Comparison of ENCODE assay signal across 8 mouse cellular contexts in the genomic region with DNA sequence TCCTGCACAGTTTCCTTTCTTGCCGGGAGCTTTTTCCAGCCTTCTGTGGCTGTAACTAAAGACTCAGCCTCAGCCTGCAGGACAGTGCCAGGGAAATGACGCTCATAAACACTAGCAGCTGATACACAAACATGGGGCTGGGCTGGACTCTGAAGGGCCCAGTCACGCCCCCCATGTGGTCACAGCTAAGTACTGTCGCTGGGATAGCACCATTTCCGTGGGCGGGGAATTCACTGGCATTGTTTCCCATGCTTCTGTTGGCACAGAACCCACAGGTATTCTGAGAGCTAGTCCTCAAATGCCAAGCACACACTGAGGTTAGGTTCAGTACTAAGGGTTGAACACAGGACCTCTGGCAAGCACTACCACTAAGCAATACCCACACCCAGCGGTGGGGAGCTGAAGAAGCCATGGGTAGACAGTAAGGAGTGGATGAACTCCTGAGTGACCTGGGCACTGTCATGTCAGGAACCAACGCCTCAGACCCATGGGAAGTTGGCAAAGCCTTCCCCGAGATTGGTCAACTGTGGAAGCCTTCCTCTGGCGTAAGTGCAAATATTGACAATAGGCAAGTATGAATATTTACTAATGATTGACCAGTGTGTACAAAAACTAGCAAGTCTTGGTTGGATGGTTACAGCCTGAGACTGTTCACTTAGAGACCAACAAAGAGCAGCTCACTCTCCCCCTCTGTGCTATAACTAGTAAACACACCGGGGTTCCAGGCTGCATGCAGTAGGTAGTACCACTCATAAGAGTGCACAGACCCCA. TPM values are rescaled to one million over a fixed set of nuclear protein-coding genes. Genes with fewer than 3 reads are reported as not detected.
DNase-seq lines count a peak whose midpoint lies in the region; ATAC-seq lines count a peak whose summit lies in the region.

No protein-coding gene starts in this region.

- WGBS in heart, embryonic 12.5 days = 57% methylated on average over 11 of the region's 11 CpGs
- 32% methylated on average over 11 of the region's 11 CpGs for WGBS in liver, embryonic 16.5 days (ENCODE audit: insufficient replicate concordance)
- WGBS in forebrain, embryonic 16.5 days = 62% methylated on average over 11 of the region's 11 CpGs

- 0 out of 2 replicates have a peak overlapping the region, but pooled peaks have one; percentile 6 for H3K4me2 ChIP-seq in heart, embryonic 12.5 days
- no peak overlapping the region for H3K4me2 ChIP-seq in liver, embryonic 16.5 days (ENCODE audit: low read depth, low read length)
- H3K4me2 ChIP-seq in forebrain, embryonic 16.5 days (ENCODE audit: low read length) = no peak overlapping the region

- no peak overlapping the region for H3K27ac ChIP-seq in heart, embryonic 12.5 days (ENCODE audit: poor library complexity, severe bottlenecking)
- H3K27ac ChIP-seq in liver, embryonic 16.5 days (ENCODE audit: low read length) = no peak overlapping the region
- H3K27ac ChIP-seq in forebrain, embryonic 16.5 days (ENCODE audit: low read length) = no peak overlapping the region

- H3K36me3 ChIP-seq in heart, embryonic 12.5 days = peaks cover 7% of the 10 kb centered on the region; the same call in 1 of the 2 replicates
- no peaks in the 10 kb centered on the region for H3K36me3 ChIP-seq in liver, embryonic 16.5 days (ENCODE audit: control insufficient read depth, insufficient read depth)
- no peaks in the 10 kb centered on the region for H3K36me3 ChIP-seq in forebrain, embryonic 16.5 days (ENCODE audit: control insufficient read depth, insufficient read depth)

- H3K9ac ChIP-seq in heart, embryonic 12.5 days = no peak overlapping the region
- H3K9ac ChIP-seq in liver, embryonic 16.5 days (ENCODE audit: low read depth, low read length) = no peak overlapping the region
- H3K9ac ChIP-seq in forebrain, embryonic 16.5 days (replicated peaks; ENCODE audit: low read depth, low read length) = no peak overlapping the region

- peaks cover 18% of the 10 kb centered on the region for H3K27me3 ChIP-seq in heart, embryonic 12.5 days (replicated peaks)
- H3K27me3 ChIP-seq in liver, embryonic 16.5 days (ENCODE audit: control insufficient read depth, insufficient read depth, low read depth, low read length) = peaks cover 41% of the 10 kb centered on the region
- 0 out of 2 replicates have a peak, but pooled peaks cover 4% of the 10 kb centered on the region for H3K27me3 ChIP-seq in forebrain, embryonic 16.5 days (replicated peaks; ENCODE audit: control insufficient read depth, insufficient read depth, low read length)

- ATAC-seq in heart, embryonic 12.5 days (ENCODE audit: insufficient number of reproducible peaks, low FRiP score) = no peak
- peak; percentile 78 for ATAC-seq in liver, embryonic 16.5 days (ENCODE audit: low read depth)
- no peak for ATAC-seq in forebrain, embryonic 16.5 days
- ATAC-seq in megakaryocyte, adult 5-6 weeks (ENCODE audit: poor library complexity, severe bottlenecking) = no peak
- no peak for ATAC-seq in erythroblast, adult 5-6 weeks (replicated peaks; ENCODE audit: low FRiP score, poor library complexity, severe bottlenecking)

- intact Hi-C loops in heart, postnatal 25 days (cut with DNase I) = no loop called here
- intact Hi-C loops in gastrocnemius, postnatal 36 days (cut with DNase I) = no loop called here

- no peak for DNase-seq in heart, postnatal 25 days (ENCODE audit: low spot score)
- DNase-seq in R1 (ENCODE audit: low read depth, low spot score) = peak; percentile 34
- DNase-seq in gastrocnemius, postnatal 36 days = peak; percentile 15 to 19

- H3K4me3 ChIP-seq in heart, embryonic 12.5 days = no peak overlapping the region
- no peak overlapping the region for H3K4me3 ChIP-seq in liver, embryonic 16.5 days (ENCODE audit: low read depth, low read length)
- no peak overlapping the region for H3K4me3 ChIP-seq in forebrain, embryonic 16.5 days (replicated peaks; ENCODE audit: low read length)

- H3K4me1 ChIP-seq in heart, embryonic 12.5 days (replicated peaks) = peaks cover 36% of the 10 kb centered on the region
- H3K4me1 ChIP-seq in liver, embryonic 16.5 days (ENCODE audit: control insufficient read depth, low read depth, low read length) = peaks cover 12% of the 10 kb centered on the region
- peaks cover 19% of the 10 kb centered on the region for H3K4me1 ChIP-seq in forebrain, embryonic 16.5 days (replicated peaks; ENCODE audit: control insufficient read depth, insufficient read depth, low read length)

- H3K9me3 ChIP-seq in heart, embryonic 12.5 days (replicated peaks) = no peaks in the 10 kb centered on the region
- no peaks in the 10 kb centered on the region for H3K9me3 ChIP-seq in liver, embryonic 16.5 days (replicated peaks; ENCODE audit: control insufficient read depth, low read length)
- H3K9me3 ChIP-seq in forebrain, embryonic 16.5 days (ENCODE audit: control insufficient read depth, low read length) = no peaks in the 10 kb centered on the region

RNA-seq across cellular contexts. Expression of a gene that starts 38.2 kb away (rescaled TPM):
- 9.2 and 10.8 TPM in 2 replicates for polyA plus RNA-seq in heart, embryonic 12.5 days (2016; fragmentation: Nextera tagmentation; extraction: Ambion mirVana)
- 1 to 10 TPM; 2.5 to 5.3 TPM for total RNA-seq in heart, postnatal 25 days (2021)
- 1 to 10 TPM; 1.4 to 3.5 TPM for total RNA-seq in gastrocnemius, postnatal 36 days (2021)
- 2.2 and 2.7 TPM in 2 replicates for polyA plus RNA-seq in liver, embryonic 16.5 days (2015; fragmentation: Nextera tagmentation; extraction: Ambion mirVana)
- 28.5 and 29.7 TPM in 2 replicates for polyA plus RNA-seq in forebrain, embryonic 16.5 days (2015; fragmentation: Nextera tagmentation; extraction: Ambion mirVana)
- not detected in 2 replicates for total RNA-seq in megakaryocyte, adult 5-6 weeks (2015)
- not detected in 2 replicates for total RNA-seq in megakaryocyte, adult 5-6 weeks (2017)
- total RNA-seq in erythroblast, adult 5-6 weeks (2015; ENCODE audit: low replicate concordance) = not detected in 2 replicates
- 0.68 TPM in 1 of 2 replicates, not detected in the other for total RNA-seq in erythroblast, adult 5-6 weeks (2017; ENCODE audit: low replicate concordance)

RNA-seq across cellular contexts. Expression of a gene that starts 41.5 kb away (rescaled TPM):
- 138 and 147 TPM in 2 replicates for polyA plus RNA-seq in heart, embryonic 12.5 days (2016; fragmentation: Nextera tagmentation; extraction: Ambion mirVana)
- total RNA-seq in heart, postnatal 25 days (2021) = 100 to 1,000 TPM; 436 to 450 TPM
- 100 to 1,000 TPM; 207 to 232 TPM for total RNA-seq in gastrocnemius, postnatal 36 days (2021)
- polyA plus RNA-seq in liver, embryonic 16.5 days (2015; fragmentation: Nextera tagmentation; extraction: Ambion mirVana) = 21.6 and 22.5 TPM in 2 replicates
- 43.4 and 44.3 TPM in 2 replicates for polyA plus RNA-seq in forebrain, embryonic 16.5 days (2015; fragmentation: Nextera tagmentation; extraction: Ambion mirVana)
- 27.6 and 28.5 TPM in 2 replicates for total RNA-seq in megakaryocyte, adult 5-6 weeks (2015)
- total RNA-seq in megakaryocyte, adult 5-6 weeks (2017) = 21.7 and 34.4 TPM in 2 replicates
- total RNA-seq in erythroblast, adult 5-6 weeks (2015; ENCODE audit: low replicate concordance) = 16.7 and 19.8 TPM in 2 replicates
- 6.7 and 16.4 TPM in 2 replicates for total RNA-seq in erythroblast, adult 5-6 weeks (2017; ENCODE audit: low replicate concordance)

RNA-seq across cellular contexts. Expression of a gene that starts 45.2 kb away (rescaled TPM):
- 9.5 and 13.2 TPM in 2 replicates for polyA plus RNA-seq in heart, embryonic 12.5 days (2016; fragmentation: Nextera tagmentation; extraction: Ambion mirVana)
- total RNA-seq in heart, postnatal 25 days (2021) = 1 to 10 TPM; 1.9 to 2.4 TPM
- total RNA-seq in gastrocnemius, postnatal 36 days (2021) = 1 to 10 TPM; 1.8 to 4.2 TPM
- 4.6 and 5.2 TPM in 2 replicates for polyA plus RNA-seq in liver, embryonic 16.5 days (2015; fragmentation: Nextera tagmentation; extraction: Ambion mirVana)
- polyA plus RNA-seq in forebrain, embryonic 16.5 days (2015; fragmentation: Nextera tagmentation; extraction: Ambion mirVana) = 1.5 and 1.7 TPM in 2 replicates
- not detected in 2 replicates for total RNA-seq in megakaryocyte, adult 5-6 weeks (2015)
- not detected in 2 replicates for total RNA-seq in megakaryocyte, adult 5-6 weeks (2017)
- total RNA-seq in erythroblast, adult 5-6 weeks (2015; ENCODE audit: low replicate concordance) = not detected in 2 replicates
- not detected in 2 replicates for total RNA-seq in erythroblast, adult 5-6 weeks (2017; ENCODE audit: low replicate concordance)

RNA-seq across cellular contexts. Expression of a gene that starts 50.0 kb away (rescaled TPM):
- polyA plus RNA-seq in heart, embryonic 12.5 days (2016; fragmentation: Nextera tagmentation; extraction: Ambion mirVana) = 1,032 and 1,048 TPM in 2 replicates
- 1,000 to 10,000 TPM; 2,218 to 2,599 TPM for total RNA-seq in heart, postnatal 25 days (2021)
- total RNA-seq in gastrocnemius, postnatal 36 days (2021) = 1,000 to 10,000 TPM; 1,018 to 1,083 TPM
- polyA plus RNA-seq in liver, embryonic 16.5 days (2015; fragmentation: Nextera tagmentation; extraction: Ambion mirVana) = 9.9 and 16.1 TPM in 2 replicates
- polyA plus RNA-seq in forebrain, embryonic 16.5 days (2015; fragmentation: Nextera tagmentation; extraction: Ambion mirVana) = 10.1 and 17.3 TPM in 2 replicates
- total RNA-seq in megakaryocyte, adult 5-6 weeks (2015) = 1.8 and 3.9 TPM in 2 replicates
- 0.62 and 3.1 TPM in 2 replicates for total RNA-seq in megakaryocyte, adult 5-6 weeks (2017)
- not detected in 2 replicates for total RNA-seq in erythroblast, adult 5-6 weeks (2015; ENCODE audit: low replicate concordance)
- total RNA-seq in erythroblast, adult 5-6 weeks (2017; ENCODE audit: low replicate concordance) = not detected in 2 replicates

RNA-seq across cellular contexts. Expression of a gene that starts 51.0 kb away (rescaled TPM):
- polyA plus RNA-seq in heart, embryonic 12.5 days (2016; fragmentation: Nextera tagmentation; extraction: Ambion mirVana) = 284 and 285 TPM in 2 replicates
- total RNA-seq in heart, postnatal 25 days (2021) = 100 to 1,000 TPM; 141 to 154 TPM
- 100 to 1,000 TPM; 118 to 134 TPM for total RNA-seq in gastrocnemius, postnatal 36 days (2021)
- polyA plus RNA-seq in liver, embryonic 16.5 days (2015; fragmentation: Nextera tagmentation; extraction: Ambion mirVana) = 1.7 and 2.7 TPM in 2 replicates
- polyA plus RNA-seq in forebrain, embryonic 16.5 days (2015; fragmentation: Nextera tagmentation; extraction: Ambion mirVana) = 0.81 and 0.96 TPM in 2 replicates
- not detected in 2 replicates for total RNA-seq in megakaryocyte, adult 5-6 weeks (2015)
- not detected in 2 replicates for total RNA-seq in megakaryocyte, adult 5-6 weeks (2017)
- total RNA-seq in erythroblast, adult 5-6 weeks (2015; ENCODE audit: low replicate concordance) = not detected in 2 replicates
- not detected in 2 replicates for total RNA-seq in erythroblast, adult 5-6 weeks (2017; ENCODE audit: low replicate concordance)

Comparison
In these comparisons a context has a peak if more than half of its experiments do, and no peak if none do; other contexts are left out.
1. RNA of a gene that starts 41.5 kb away (total RNA-seq): 436 to 450 TPM in heart, postnatal 25 days and 207 to 232 TPM in gastrocnemius, postnatal 36 days; 21.7 to 34.4 TPM in megakaryocyte, adult 5-6 weeks and 6.7 to 19.8 TPM in erythroblast, adult 5-6 weeks; every median in the first group is over 4 times any median in the second.